In genomic region chr12:100203759-100204158, GRCm38 (mm10) we compare ENCODE assay signal across 19 mouse cellular contexts. TPM values are rescaled to one million over a fixed set of nuclear protein-coding genes. Genes with fewer than 3 reads are reported as not detected.
DNase-seq lines count a peak whose midpoint lies in the region; ATAC-seq lines count a peak whose summit lies in the region.
"Had no signal": no experiment of that assay in that cellular context is flagged by ENCODE, and none has a peak within 500 bp of the region (broad histone marks: within the 10 kb centered on the region; RNA-seq: fewer than 3 reads in every experiment).

No protein-coding gene starts in this region.

- DNase-seq in heart, adult 18-20 months, result peak; percentile 16 to 37
- no peak for DNase-seq in heart, postnatal 36 days
- DNase-seq in layer of hippocampus, adult 11-12 months (ENCODE audit: low spot score), result peak; percentile 4
- DNase-seq in layer of hippocampus, adult 9-11 months, result no peak
- DNase-seq in neural tube, embryonic 10.5 days (ENCODE audit: extremely low spot score, low spot score), result no peak
- DNase-seq in testis, postnatal 10 days (ENCODE audit: low spot score), result no peak
- DNase-seq: adrenal gland, adult 2 months; cerebellum, adult 2 months; kidney, adult 2 months; kidney, postnatal 36 days; right cerebral cortex, adult 18-20 months; spleen, adult 18-20 months; thymus, postnatal 25 days had no signal

- intact Hi-C loops in heart, postnatal 36 days (cut with DNase I), result loop anchor here (2.0 to 5.0 kb wide), 5 partner anchors 73 to 319 kb away; partner anchors contain the start of gene Ttc7b

- 49% methylated on average over 3 of the region's 3 CpGs for WGBS in neural tube, embryonic 13.5 days

- peak overlapping the region; percentile 23; the same call in 1 of the 2 replicates for H3K27ac ChIP-seq in neural tube, embryonic 13.5 days (replicated peaks)
- H3K27ac ChIP-seq: embryonic facial prominence, embryonic 15.5 days; limb, embryonic 13.5 days; stomach, embryonic 15.5 days had no signal

- peaks cover 61% of the 10 kb centered on the region for H3K36me3 ChIP-seq in neural tube, embryonic 13.5 days

- no peak overlapping the region for H3K4me2 ChIP-seq in neural tube, embryonic 13.5 days
- H3K4me2 ChIP-seq: embryonic facial prominence, embryonic 15.5 days; limb, embryonic 13.5 days; stomach, embryonic 15.5 days had no signal

- ATAC-seq in neural tube, embryonic 13.5 days (ENCODE audit: low read depth), result no peak
- ATAC-seq: hindbrain, embryonic 16.5 days; Patski had no signal

- no peaks in the 10 kb centered on the region for H3K27me3 ChIP-seq in neural tube, embryonic 13.5 days
- H3K27me3 ChIP-seq: embryonic facial prominence, embryonic 15.5 days; limb, embryonic 13.5 days; Patski; stomach, embryonic 15.5 days had no signal

- H3K9ac ChIP-seq in neural tube, embryonic 13.5 days, result 0 out of 2 replicates have a peak overlapping the region, but pooled peaks have one; percentile 31
- H3K9ac ChIP-seq: embryonic facial prominence, embryonic 15.5 days; limb, embryonic 13.5 days; stomach, embryonic 15.5 days had no signal

- no peak overlapping the region for H3K4me3 ChIP-seq in neural tube, embryonic 13.5 days
- H3K4me3 ChIP-seq: embryonic facial prominence, embryonic 15.5 days; limb, embryonic 13.5 days; stomach, embryonic 15.5 days had no signal

- peaks cover 32% of the 10 kb centered on the region for H3K4me1 ChIP-seq in neural tube, embryonic 13.5 days (replicated peaks)

- no peaks in the 10 kb centered on the region for H3K9me3 ChIP-seq in neural tube, embryonic 13.5 days
- H3K9me3 ChIP-seq: embryonic facial prominence, embryonic 15.5 days; limb, embryonic 13.5 days; stomach, embryonic 15.5 days had no signal

RNA-seq across cellular contexts. Expression of gene Calm1, which starts 4.5 kb away (rescaled TPM):
- total RNA-seq in heart, adult 18-20 months (2021), result 100 to 1,000 TPM; 228 to 241 TPM
- 100 to 1,000 TPM; 223 to 265 TPM for total RNA-seq in heart, postnatal 36 days (2021)
- polyA plus RNA-seq in neural tube, embryonic 13.5 days (2015; fragmentation: Nextera tagmentation; extraction: Ambion mirVana), result 2,474 and 2,486 TPM in 2 replicates

RNA-seq across cellular contexts. Expression of gene Nrde2, which starts 44.3 kb away (rescaled TPM):
- total RNA-seq in heart, adult 18-20 months (2021), result 1 to 10 TPM; 7.8 to 8.2 TPM
- total RNA-seq in heart, postnatal 36 days (2021), result 10 to 100 TPM; 10.4 to 11.5 TPM
- 11.5 and 11.8 TPM in 2 replicates for polyA plus RNA-seq in neural tube, embryonic 13.5 days (2015; fragmentation: Nextera tagmentation; extraction: Ambion mirVana)

Comparison
In these comparisons a context has a peak if more than half of its experiments do, and no peak if none do; other contexts are left out.
1. DNase-seq: peak in heart, adult 18-20 months (2 of 2) and layer of hippocampus, adult 11-12 months (single experiment); none in heart, postnatal 36 days (0 of 2), layer of hippocampus, adult 9-11 months (single experiment), neural tube, embryonic 10.5 days (single experiment) and testis, postnatal 10 days (single experiment).